Mouse (Mus musculus): ENCODE measurements around the gene Grrp1. TPM values are rescaled to one million over a fixed set of nuclear protein-coding genes. Genes with fewer than 3 reads are reported as not detected.

Grrp1 gene
- polyA plus RNA-seq, 1 experiment = not detected

GRCm38 (mm10) chr4:134257198-134258009 is 3.5 kb upstream of the Grrp1 start:
- Histone ChIP-seq H3K4me1 (ENCODE audit: control insufficient read depth, insufficient read depth, low read length) (no peaks in the 10 kb centered on the region), H3K27ac (ENCODE audit: insufficient read depth, low read depth, low read length) (no peak overlapping the region), H3K4me3 (ENCODE audit: insufficient read depth, low read depth, low read length) (no peak overlapping the region)
- 50% methylated on average over 11 of the region's 11 CpGs for WGBS
- TF ChIP-seq POLR2A (IDR thresholded peaks at IDR 0.05; ENCODE audit: insufficient read depth, low read depth, low read length) = no peak
- TF ChIP-seq CTCF (IDR thresholded peaks at IDR 0.05; ENCODE audit: insufficient read depth, low read depth, low read length) = no peak

GRCm38 (mm10) chr4:134256407-134257197 is 2.7 kb upstream of the Grrp1 start:
- no peak overlapping the region for H3K4me3 ChIP-seq (ENCODE audit: insufficient read depth, low read depth, low read length)
- H3K27ac ChIP-seq (ENCODE audit: insufficient read depth, low read depth, low read length) = no peak overlapping the region
- no peak for TF ChIP-seq POLR2A (IDR thresholded peaks at IDR 0.05; ENCODE audit: insufficient read depth, low read depth, low read length)
- no peak for TF ChIP-seq CTCF (IDR thresholded peaks at IDR 0.05; ENCODE audit: insufficient read depth, low read depth, low read length)
- peaks cover 5% of the 10 kb centered on the region for H3K4me1 ChIP-seq (ENCODE audit: control insufficient read depth, insufficient read depth, low read length)
- 56% methylated on average over 19 of the region's 19 CpGs for WGBS

DNA sequence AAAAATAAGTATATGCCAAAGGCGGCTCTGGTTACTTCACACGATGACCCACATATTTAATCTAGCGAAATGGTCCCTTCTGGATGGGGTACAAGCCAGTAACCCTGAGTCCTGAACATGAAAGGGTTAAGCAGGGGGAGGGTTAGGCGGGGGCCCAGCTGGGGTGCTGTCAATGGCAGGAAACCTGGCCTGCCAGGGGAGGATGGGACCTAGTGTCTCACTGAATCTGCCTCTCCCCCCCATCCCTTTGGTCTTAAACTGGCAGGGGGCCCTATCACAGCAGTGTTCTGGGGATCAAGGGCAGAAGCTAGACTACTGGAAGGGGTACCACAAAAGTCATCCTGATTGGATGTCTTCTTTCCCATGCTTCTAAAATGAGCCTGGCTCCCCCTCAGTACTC is 1.9 kb upstream of the Grrp1 start:
- Histone ChIP-seq H3K27ac (ENCODE audit: insufficient read depth, low read depth, low read length) (no peak overlapping the region), H3K4me1 (ENCODE audit: control insufficient read depth, insufficient read depth, low read length) (peaks cover 12% of the 10 kb centered on the region), H3K4me3 (ENCODE audit: insufficient read depth, low read depth, low read length) (no peak overlapping the region)
- WGBS = 52% methylated on average over 4 of the region's 4 CpGs
- no peak for TF ChIP-seq CTCF (IDR thresholded peaks at IDR 0.05; ENCODE audit: insufficient read depth, low read depth, low read length)
- no peak for TF ChIP-seq POLR2A (IDR thresholded peaks at IDR 0.05; ENCODE audit: insufficient read depth, low read depth, low read length)

- no peak overlapping the region for H3K4me3 ChIP-seq (ENCODE audit: insufficient read depth, low read depth, low read length)
- WGBS = 47% methylated on average over 3 of the region's 3 CpGs
- H3K4me1 ChIP-seq (ENCODE audit: control insufficient read depth, insufficient read depth, low read length) = peaks cover 18% of the 10 kb centered on the region
- TF ChIP-seq CTCF (IDR thresholded peaks at IDR 0.05; ENCODE audit: insufficient read depth, low read depth, low read length) = no peak
- TF ChIP-seq POLR2A (IDR thresholded peaks at IDR 0.05; ENCODE audit: insufficient read depth, low read depth, low read length) = no peak
- H3K27ac ChIP-seq (ENCODE audit: insufficient read depth, low read depth, low read length) = no peak overlapping the region
Observed at GRCm38 (mm10) chr4:134254835-134255234, 929 bp upstream of the Grrp1 start.

GRCm38 (mm10) chr4:134252911-134253721 is 790 bp downstream of the Grrp1 start:
- Histone ChIP-seq H3K27ac (ENCODE audit: insufficient read depth, low read depth, low read length) (no peak overlapping the region), H3K4me1 (ENCODE audit: control insufficient read depth, insufficient read depth, low read length) (peaks cover 23% of the 10 kb centered on the region), H3K4me3 (ENCODE audit: insufficient read depth, low read depth, low read length) (no peak overlapping the region)
- WGBS = 46% methylated on average over 15 of the region's 15 CpGs
- no peak for TF ChIP-seq POLR2A (IDR thresholded peaks at IDR 0.05; ENCODE audit: insufficient read depth, low read depth, low read length)
- no peak for TF ChIP-seq CTCF (IDR thresholded peaks at IDR 0.05; ENCODE audit: insufficient read depth, low read depth, low read length)

GRCm38 (mm10) chr4:134252131-134252910 is 1.6 kb downstream of the Grrp1 start:
- 20% methylated on average over 22 of the region's 22 CpGs for WGBS
- Histone ChIP-seq H3K4me3 (ENCODE audit: insufficient read depth, low read depth, low read length) (peak overlapping the region; percentile 54), H3K27ac (ENCODE audit: insufficient read depth, low read depth, low read length) (no peak overlapping the region), H3K4me1 (ENCODE audit: control insufficient read depth, insufficient read depth, low read length) (peaks cover 23% of the 10 kb centered on the region)
- TF ChIP-seq POLR2A (IDR thresholded peaks at IDR 0.05; ENCODE audit: insufficient read depth, low read depth, low read length) (no peak), CTCF (IDR thresholded peaks at IDR 0.05; ENCODE audit: insufficient read depth, low read depth, low read length) (no peak)

GRCm38 (mm10) chr4:134251241-134252130 is 2.4 kb downstream of the Grrp1 start:
- H3K4me1 ChIP-seq (ENCODE audit: control insufficient read depth, insufficient read depth, low read length) = peaks cover 23% of the 10 kb centered on the region
- peak overlapping the region; percentile 54 for H3K4me3 ChIP-seq (ENCODE audit: insufficient read depth, low read depth, low read length)
- WGBS = 1% methylated on average over 91 of the region's 91 CpGs
- no peak overlapping the region for H3K27ac ChIP-seq (ENCODE audit: insufficient read depth, low read depth, low read length)
- TF ChIP-seq POLR2A (IDR thresholded peaks at IDR 0.05; ENCODE audit: insufficient read depth, low read depth, low read length) (no peak), CTCF (IDR thresholded peaks at IDR 0.05; ENCODE audit: insufficient read depth, low read depth, low read length) (no peak)
